Mouse (Mus musculus): ENCODE measurements around the gene Ank3.

DNA sequence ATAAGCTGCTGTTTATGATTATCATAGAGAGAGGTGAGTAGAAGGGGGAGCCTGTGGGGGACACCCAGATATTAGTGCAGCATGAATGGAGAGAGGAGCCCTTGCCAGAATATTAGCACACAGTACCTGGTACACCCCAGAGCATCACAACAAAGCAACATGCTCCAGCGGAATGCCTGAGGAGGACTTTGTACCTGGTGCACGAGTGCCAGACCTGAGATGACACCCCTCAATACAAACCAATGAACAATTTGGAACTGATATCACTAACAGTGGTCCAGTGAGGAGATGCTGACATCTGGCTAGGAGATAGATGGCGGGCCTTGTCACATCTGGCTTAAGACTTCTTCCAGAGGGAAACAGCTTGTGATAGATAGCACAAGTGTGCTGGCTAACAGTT, 150.2 kb downstream of the Ank3 start:
- TF ChIP-seq EP300 (IDR thresholded peaks at IDR 0.05; ENCODE audit: low read depth) (no peak), CTCF (IDR thresholded peaks at IDR 0.05; ENCODE audit: low read depth) (no peak)
